Mouse (Mus musculus) embryonic fibroblast, embryonic 13.5 days (primary cell): ENCODE measurements at regions not wholly inside any gene's neighbourhood (a gene's known extent, or its start where the extent isn't known, plus 50 kb on each side); places are given as distances from the start of the nearest gene placed in this dataset.

Source experiments
- CTCF ChIP-seq: IDR thresholded peaks from 2 replicates; pipeline ENCODE4 v1.5.1; 2011; ENCODE audit warnings: mild to moderate bottlenecking, control low read depth, low read length, moderate library complexity, borderline replicate concordance; ENCODE audit not compliant: insufficient read depth
- POLR2A ChIP-seq: IDR thresholded peaks from 2 replicates; pipeline ENCODE4 v1.6.1; 2011; ENCODE audit warnings: low read depth, mild to moderate bottlenecking, control low read depth, low read length, moderate library complexity

DNA sequence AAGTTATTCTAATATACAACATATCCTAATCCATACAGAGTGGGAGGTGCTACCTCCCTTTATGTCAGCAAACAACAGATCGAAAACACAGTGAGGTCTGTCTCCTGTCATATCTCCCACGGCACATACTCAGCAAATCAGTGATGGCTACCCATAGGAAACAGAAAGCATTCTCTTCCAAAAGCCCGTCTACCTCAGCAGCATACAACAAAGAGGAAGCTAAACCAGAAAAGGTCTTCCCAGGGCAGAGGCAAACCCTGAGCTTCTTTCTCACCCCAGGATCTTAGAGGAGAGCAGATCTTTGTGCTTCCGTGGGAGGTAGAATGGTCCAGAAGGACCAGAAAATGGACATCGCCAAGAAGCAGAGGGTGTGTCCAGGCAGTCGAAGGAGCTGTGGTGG, 74.4 kb upstream of the Ahctf1 start:
- TF ChIP-seq CTCF = no peak
- TF ChIP-seq POLR2A = no peak
